Mouse (Mus musculus) ovary, postnatal 14 days (tissue): Measurements from ENCODE around the gene Samd8.

Experiments used
- DNase-seq: peaks from one replicate; pipeline ENCODE4 v3.0.0; 2022; ENCODE audit warnings: low spot score

Samd8 gene

DNA sequence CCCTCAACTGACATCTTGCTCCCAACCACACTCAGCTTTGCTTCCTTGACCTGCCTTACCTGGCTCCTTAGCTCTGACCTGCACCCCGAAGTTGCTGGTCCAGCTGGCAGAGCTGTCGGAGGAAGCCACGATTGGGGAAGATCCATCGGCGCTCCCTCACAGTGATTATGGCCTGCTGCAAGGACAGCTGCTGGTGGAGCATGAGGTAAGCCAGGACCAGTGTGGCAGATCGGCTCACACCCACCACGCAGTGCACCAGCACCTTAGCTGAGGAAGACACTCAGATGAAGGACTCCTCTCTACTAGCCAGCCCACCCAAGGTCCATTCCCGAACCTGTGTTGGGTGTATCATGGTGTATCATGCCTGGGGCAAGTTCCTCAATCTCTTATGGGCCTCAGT is 4.1 kb upstream of the Samd8 start:
- no peak for DNase-seq

GRCm38 (mm10) chr14:21746846-21747245 is 3.5 kb upstream of the Samd8 start:
- DNase-seq, result no peak

- no peak for DNase-seq
These were observed 2.7 kb upstream of the Samd8 start for GRCm38 (mm10) chr14:21747436-21748141.

GRCm38 (mm10) chr14:21748142-21748870 is 2.0 kb upstream of the Samd8 start:
- peak; percentile 36 for DNase-seq

DNA sequence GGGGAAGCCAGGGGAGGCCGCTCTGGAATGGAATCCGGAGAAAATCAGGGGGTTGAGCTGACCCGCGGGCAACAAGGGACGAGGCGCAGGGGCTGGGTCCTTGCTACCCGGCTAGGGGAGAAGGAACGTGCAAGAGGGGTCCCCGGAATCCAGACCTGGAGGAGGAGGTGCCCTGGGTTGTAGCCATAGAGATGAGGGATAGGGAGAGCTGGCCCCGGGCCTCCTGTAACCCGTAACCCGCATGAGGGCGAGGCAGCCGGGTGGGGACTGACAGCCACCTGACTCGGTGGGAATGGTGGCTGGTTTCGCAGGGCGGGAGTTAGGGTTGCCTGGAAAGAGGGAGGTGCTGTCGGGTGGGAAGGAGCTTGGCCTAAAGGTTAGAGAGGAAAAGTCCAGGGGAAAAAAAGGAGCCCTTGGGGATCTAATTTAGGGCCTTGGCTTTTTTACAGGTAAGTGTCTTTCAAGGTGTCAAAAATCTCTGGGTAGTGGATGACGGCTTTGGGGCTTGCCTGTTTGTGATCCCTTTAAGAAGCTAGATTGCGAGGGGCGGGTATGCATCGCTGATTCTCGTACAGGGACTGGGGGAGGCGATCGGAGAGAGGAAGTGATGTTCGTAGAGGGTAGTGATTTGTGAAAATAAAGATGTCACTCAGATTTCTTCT is 681 bp downstream of the Samd8 start, which contains the start of gene Dusp13:
Gene Dusp13, minus strand, starts transcription at position 301 of the 662 bp plus-strand sequence.
- DNase-seq, result peak; percentile 41

DNA sequence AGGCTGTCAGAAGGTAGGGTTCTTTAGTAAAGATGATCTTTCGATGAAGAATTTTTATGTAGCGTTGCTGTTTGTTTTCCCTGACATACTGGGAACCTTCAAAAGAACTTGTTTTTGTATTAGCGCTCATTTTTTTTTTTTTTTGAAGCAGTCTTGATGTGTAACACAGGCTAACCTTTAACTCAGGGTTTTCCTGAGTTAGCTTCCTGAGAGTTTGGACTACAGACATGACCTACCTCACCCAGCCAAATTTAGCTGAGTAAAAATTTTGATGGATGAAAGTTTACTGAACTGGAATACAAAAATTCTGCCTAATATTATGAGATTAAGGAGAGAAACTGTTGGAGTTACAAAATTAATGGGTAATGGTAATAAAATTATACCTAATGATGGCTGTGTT is 2.1 kb downstream of the Samd8 start:
- no peak for DNase-seq

GRCm38 (mm10) chr14:21753367-21753766 is 3.0 kb downstream of the Samd8 start:
- DNase-seq, result no peak

DNA sequence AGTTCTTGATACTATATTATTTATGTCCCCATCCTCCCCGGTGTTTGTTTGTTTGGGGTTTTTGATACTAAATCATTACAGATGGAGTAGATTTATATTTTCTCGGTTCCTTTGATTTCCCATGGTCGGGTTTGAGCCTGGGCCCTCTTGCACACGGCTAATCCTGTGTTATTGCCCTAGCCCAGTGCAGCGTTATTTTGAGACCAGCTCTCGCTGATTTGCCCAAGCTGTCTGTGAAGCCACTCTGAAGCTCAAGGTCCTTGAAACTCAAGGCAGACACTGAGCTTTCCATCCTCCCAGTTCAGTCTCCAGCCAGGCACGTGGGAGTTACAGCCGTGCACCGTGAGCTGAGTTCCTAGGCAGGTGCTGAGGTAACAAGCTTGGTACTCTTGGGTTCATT is 11.2 kb downstream of the Samd8 start:
- DNase-seq, result no peak

DNA sequence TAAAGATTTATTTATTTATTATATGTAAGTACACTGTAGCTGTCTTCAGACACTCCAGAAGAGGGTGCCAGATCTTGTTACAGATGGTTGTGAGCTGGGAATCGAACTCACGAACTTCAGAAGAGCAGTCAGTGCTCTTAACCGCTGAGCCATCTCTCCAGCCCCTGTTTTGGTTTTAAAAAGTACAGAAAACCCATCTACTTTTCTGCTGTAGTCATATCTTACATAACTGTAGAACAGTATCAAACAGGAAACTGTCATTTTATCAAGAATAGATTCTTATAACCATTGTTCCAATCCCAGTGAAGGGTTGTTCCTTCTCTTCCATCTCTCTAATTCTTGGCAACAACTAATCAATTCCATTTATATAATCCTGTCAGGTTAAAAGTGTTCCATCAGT is 13.4 kb downstream of the Samd8 start:
- no peak for DNase-seq

DNA sequence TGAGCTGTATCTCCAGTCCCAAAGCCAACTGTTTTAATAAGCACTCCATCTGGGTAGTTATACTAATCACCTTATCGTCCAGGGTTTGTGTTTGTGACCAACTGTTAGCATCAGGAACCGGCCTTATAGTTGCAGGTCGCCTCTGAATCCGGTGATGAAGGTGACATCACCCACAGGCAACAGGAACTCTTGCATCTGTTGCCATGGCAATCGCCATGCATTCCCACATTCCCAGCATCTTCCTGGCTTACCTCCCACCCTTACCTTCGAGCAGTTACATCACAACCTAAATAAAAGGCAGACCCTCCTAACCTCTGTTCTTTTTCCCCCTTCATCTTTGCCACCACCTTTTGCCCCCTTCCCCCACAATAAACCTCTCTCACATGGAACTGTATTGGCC is 14.3 kb downstream of the Samd8 start:
- no peak for DNase-seq

- DNase-seq, result no peak
These were observed 15.5 kb downstream of the Samd8 start for GRCm38 (mm10) chr14:21765754-21766397.

DNA sequence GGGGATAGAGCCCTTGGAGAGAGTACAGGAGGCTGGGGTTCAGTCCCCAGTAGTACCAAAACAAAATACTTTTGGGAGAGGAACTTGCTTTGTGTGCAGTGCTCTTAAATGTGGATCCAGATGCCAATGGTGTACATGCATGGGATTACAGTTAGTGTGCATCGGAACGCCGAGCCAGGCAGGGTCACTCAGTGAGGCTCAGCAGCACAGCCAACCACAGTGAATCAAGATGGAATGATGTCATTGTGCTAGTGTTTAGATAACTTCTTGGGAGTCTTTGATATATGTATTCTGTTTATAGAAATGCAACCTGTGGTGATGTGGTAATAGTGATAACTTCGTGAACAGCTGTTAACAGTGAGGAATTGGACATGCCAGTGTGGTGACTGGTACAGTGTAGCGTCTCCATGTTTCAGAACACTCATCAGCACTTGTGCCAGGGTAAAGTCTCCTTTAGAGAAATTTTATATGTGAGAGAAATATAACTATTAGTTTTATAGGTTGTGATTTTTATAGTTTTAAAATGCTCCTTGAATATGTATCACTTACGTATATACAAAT is 16.1 kb downstream of the Samd8 start:
- no peak for DNase-seq

GRCm38 (mm10) chr14:21772506-21773281 is 22.4 kb downstream of the Samd8 start:
- DNase-seq, result no peak

GRCm38 (mm10) chr14:21773946-21774345 is 23.6 kb downstream of the Samd8 start:
- no peak for DNase-seq

GRCm38 (mm10) chr14:21776201-21776600 is 25.9 kb downstream of the Samd8 start:
- DNase-seq, result no peak

GRCm38 (mm10) chr14:21786500-21786899 is 36.2 kb downstream of the Samd8 start:
- DNase-seq, result no peak

DNA sequence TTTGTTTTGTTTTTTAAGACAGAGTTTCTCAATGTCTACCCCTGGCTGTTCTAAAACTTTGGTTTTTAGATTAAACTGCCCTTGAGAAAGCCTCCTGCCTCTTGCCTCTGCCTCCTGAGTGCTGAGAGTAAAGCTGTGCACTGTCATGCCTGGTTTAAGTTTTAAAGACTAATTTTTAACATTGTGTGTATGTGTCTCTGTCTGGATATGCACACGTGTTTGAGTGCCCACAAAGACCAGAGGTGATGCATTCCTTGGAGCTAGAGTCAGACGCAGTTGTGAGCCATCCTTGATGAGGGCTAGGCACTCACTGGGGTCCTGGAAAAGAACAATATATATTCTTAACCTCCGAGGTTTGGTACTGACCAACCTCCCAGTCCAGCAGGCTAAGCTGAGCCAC is 37.0 kb downstream of the Samd8 start:
- DNase-seq, result no peak

GRCm38 (mm10) chr14:21788121-21788520 is 37.8 kb downstream of the Samd8 start:
- no peak for DNase-seq

GRCm38 (mm10) chr14:21790585-21791251 is 40.4 kb downstream of the Samd8 start:
- DNase-seq, result no peak

DNA sequence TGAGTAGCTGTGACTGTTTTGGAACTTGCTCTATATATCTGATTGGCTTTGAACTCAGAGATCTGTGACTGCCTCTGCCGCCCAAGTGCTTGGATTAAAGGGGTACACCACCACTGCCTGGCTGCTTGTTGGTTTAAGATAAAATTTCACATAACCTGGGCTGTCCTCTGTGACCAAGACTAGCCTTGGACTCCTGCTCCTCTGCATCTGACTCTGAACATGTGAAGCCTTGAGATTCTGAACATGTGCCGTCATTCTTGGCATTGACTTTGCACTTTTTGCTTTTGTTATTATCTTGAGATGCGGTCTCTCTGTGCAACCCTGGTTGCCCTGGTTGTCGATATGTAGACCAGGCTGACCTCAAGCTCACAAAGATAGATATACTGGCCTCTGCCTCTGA is 41.4 kb downstream of the Samd8 start:
- no peak for DNase-seq

- no peak for DNase-seq
These were observed 41.9 kb downstream of the Samd8 start for GRCm38 (mm10) chr14:21792250-21792649.
